Mouse (Mus musculus) hindbrain, embryonic 15.5 days (tissue): ENCODE data around the gene Lrrc49. TPM values are rescaled to one million over a fixed set of nuclear protein-coding genes. Genes with fewer than 3 reads are reported as not detected.

Experiments
- ATAC-seq: fragments of 200-750 bp; cut with Nextera tagmentation; 2 replicates; pipeline ENCODE4 v1.8.0; 2017; ENCODE audit warnings: low read depth, moderate number of reproducible peaks, moderate TSS enrichment; ENCODE audit not compliant: low FRiP score
- H3K27ac ChIP-seq: fragments of 300-500 bp; sonication (generic); replicated peaks from 2 replicates; pipeline ENCODE4 v1.5.1; 2015; ENCODE audit warnings: mild to moderate bottlenecking, inconsistent platforms
- H3K27me3 ChIP-seq: fragments of 300-500 bp; sonication (generic); 2 replicates; pipeline ENCODE4 v1.6.1; 2015; ENCODE audit warnings: control low read depth, inconsistent platforms
- H3K36me3 ChIP-seq: fragments of 300-500 bp; sonication (generic); 2 replicates; pipeline ENCODE4 v1.6.1; 2015; ENCODE audit warnings: control low read depth, inconsistent platforms
- H3K4me1 ChIP-seq: fragments of 300-500 bp; sonication (generic); replicated peaks from 2 replicates; pipeline ENCODE4 v1.6.1; 2015; ENCODE audit warnings: control low read depth, inconsistent platforms
- H3K4me2 ChIP-seq: fragments of 300-500 bp; sonication (generic); 2 replicates; pipeline ENCODE4 v1.6.1; 2015; ENCODE audit warnings: moderate library complexity, mild to moderate bottlenecking, inconsistent platforms
- H3K4me3 ChIP-seq: fragments of 300-500 bp; sonication (generic); 2 replicates; pipeline ENCODE4 v1.5.1; 2015; ENCODE audit warnings: mild to moderate bottlenecking, inconsistent platforms
- H3K9ac ChIP-seq: fragments of 300-500 bp; sonication (generic); 2 replicates; pipeline ENCODE4 v1.6.1; 2015; ENCODE audit warnings: inconsistent platforms
- H3K9me3 ChIP-seq: fragments of 300-500 bp; sonication (generic); 2 replicates; pipeline ENCODE4 v1.6.1; 2016; ENCODE audit warnings: control low read depth, inconsistent platforms
- WGBS: fragments of 180-500 bp; shearing (Covaris S2); methylation state at CpG from one replicate; pipeline ENCODE4 v1.1.7; 2015; 5-methylcytosine and 5-hydroxymethylcytosine counted together
- polyA plus RNA-seq: library from polyadenylated mRNA; unstranded; fragments of >200 nt; fragmentation: Nextera tagmentation; extraction: Ambion mirVana; gene quantifications from 2 replicates; pipeline ENCODE4 v1.2.1, GENCODE M21; 2015

Lrrc49 gene
- polyA plus RNA-seq, 1 experiment from 2014 or later: 71.4 TPM

- Histone ChIP-seq H3K4me3 (no peak overlapping the region), H3K27ac (peak overlapping the region; percentile 62), H3K36me3 (no peaks in the 10 kb centered on the region), H3K4me1 (peaks cover 23% of the 10 kb centered on the region), H3K27me3 (no peaks in the 10 kb centered on the region), H3K9me3 (no peaks in the 10 kb centered on the region), H3K4me2 (no peak overlapping the region), H3K9ac (no peak overlapping the region)
- WGBS: 86% methylated on average over 1 of the region's 2 CpGs
- peak; percentile 56 for ATAC-seq
Measured at GRCm38 (mm10) chr9:60625895-60626294, 62.1 kb downstream of the Lrrc49 start.

- no peak overlapping the region; the same call in 1 of the 2 replicates for H3K9ac ChIP-seq
- peak overlapping the region; percentile 51; the same call in 1 of the 2 replicates for H3K27ac ChIP-seq
- H3K4me1 ChIP-seq: 0 out of 2 replicates have a peak, but pooled peaks cover 3% of the 10 kb centered on the region
- H3K4me3 ChIP-seq: no peak overlapping the region
- ATAC-seq: no peak
- 63% methylated on average over 9 of the region's 9 CpGs for WGBS
- H3K36me3 ChIP-seq: peaks cover 12% of the 10 kb centered on the region
- no peak overlapping the region for H3K4me2 ChIP-seq
- no peaks in the 10 kb centered on the region for H3K9me3 ChIP-seq
- H3K27me3 ChIP-seq: no peaks in the 10 kb centered on the region
Measured at GRCm38 (mm10) chr9:60616946-60617345, 71.0 kb downstream of the Lrrc49 start.

- WGBS: 82% methylated on average over 7 of the region's 7 CpGs
- H3K27ac ChIP-seq: no peak overlapping the region
- no peak for ATAC-seq
- H3K4me2 ChIP-seq: no peak overlapping the region
- H3K27me3 ChIP-seq: no peaks in the 10 kb centered on the region
- H3K9ac ChIP-seq: no peak overlapping the region
- H3K9me3 ChIP-seq: no peaks in the 10 kb centered on the region
- peaks cover 16% of the 10 kb centered on the region for H3K36me3 ChIP-seq
- H3K4me3 ChIP-seq: no peak overlapping the region
- 0 out of 2 replicates have a peak, but pooled peaks cover 3% of the 10 kb centered on the region for H3K4me1 ChIP-seq
Measured at GRCm38 (mm10) chr9:60616359-60616758, 71.6 kb downstream of the Lrrc49 start.

DNA sequence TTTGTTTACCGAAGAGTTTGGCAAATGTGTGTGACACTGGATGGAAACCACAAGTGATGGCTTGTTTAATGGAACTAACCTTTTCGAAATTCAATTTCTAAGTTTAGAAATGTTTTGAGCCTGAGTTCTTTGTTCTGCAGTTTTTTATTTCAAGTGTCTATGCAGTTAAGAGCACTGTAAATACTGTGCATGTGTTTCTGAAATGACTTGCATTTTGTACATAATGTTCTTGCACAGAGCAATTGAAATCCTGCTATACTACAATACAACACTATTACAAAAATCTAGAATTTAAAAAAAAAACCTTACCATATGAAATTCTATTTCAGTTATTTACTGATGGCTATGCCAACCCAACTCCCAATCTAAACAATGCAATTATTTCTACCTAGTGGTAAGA, 75.7 kb downstream of the Lrrc49 start:
- H3K4me1 ChIP-seq: 0 out of 2 replicates have a peak, but pooled peaks cover 3% of the 10 kb centered on the region

GRCm38 (mm10) chr9:60610194-60610593, 77.8 kb downstream of the Lrrc49 start:
- no peaks in the 10 kb centered on the region for H3K9me3 ChIP-seq
- H3K4me3 ChIP-seq: no peak overlapping the region
- H3K4me2 ChIP-seq: no peak overlapping the region
- H3K27me3 ChIP-seq: no peaks in the 10 kb centered on the region
- WGBS: 58% methylated on average over 13 of the region's 13 CpGs
- peaks cover 12% of the 10 kb centered on the region for H3K36me3 ChIP-seq
- ATAC-seq: no peak
- H3K27ac ChIP-seq: no peak overlapping the region
- no peaks in the 10 kb centered on the region for H3K4me1 ChIP-seq
- H3K9ac ChIP-seq: no peak overlapping the region

More for the DNA sequence above, 75.7 kb downstream of the Lrrc49 start:
- Histone ChIP-seq H3K4me2 (no peak overlapping the region), H3K9ac (no peak overlapping the region), H3K27me3 (no peaks in the 10 kb centered on the region), H3K9me3 (no peaks in the 10 kb centered on the region), H3K27ac (no peak overlapping the region), H3K4me3 (no peak overlapping the region), H3K36me3 (peaks cover 12% of the 10 kb centered on the region)
- WGBS: 92% methylated on average over 2 of the region's 2 CpGs
- no peak for ATAC-seq

DNA sequence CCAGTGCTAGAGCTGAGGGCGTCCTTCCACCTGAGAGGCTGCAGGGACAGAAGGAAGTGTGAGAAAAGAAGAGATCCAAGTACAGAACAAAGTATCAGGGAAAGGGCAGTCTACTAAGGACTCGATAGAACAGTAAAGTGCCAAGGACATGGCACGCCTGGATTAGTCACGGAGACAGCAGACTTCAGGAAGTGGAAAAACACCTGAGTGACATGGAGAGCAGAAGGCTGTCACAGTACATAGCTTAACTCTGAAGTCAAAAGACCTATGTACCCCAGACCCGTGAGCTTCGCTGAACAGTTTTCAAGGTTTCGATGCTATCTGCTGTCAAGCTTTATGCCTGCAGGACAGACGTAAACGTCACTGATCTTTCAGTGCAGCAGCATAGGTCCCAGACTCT, 79.1 kb downstream of the Lrrc49 start:
- H3K27me3 ChIP-seq: no peaks in the 10 kb centered on the region
- no peak overlapping the region for H3K4me3 ChIP-seq
- WGBS: 94% methylated on average over 9 of the region's 9 CpGs
- no peaks in the 10 kb centered on the region for H3K4me1 ChIP-seq
- no peak for ATAC-seq
- no peak overlapping the region for H3K9ac ChIP-seq
- H3K36me3 ChIP-seq: peaks cover 16% of the 10 kb centered on the region
- H3K9me3 ChIP-seq: no peaks in the 10 kb centered on the region
- H3K27ac ChIP-seq: no peak overlapping the region
- no peak overlapping the region for H3K4me2 ChIP-seq

GRCm38 (mm10) chr9:60608086-60608485, 79.9 kb downstream of the Lrrc49 start:
- ATAC-seq: no peak
- Histone ChIP-seq H3K27ac (no peak overlapping the region), H3K27me3 (no peaks in the 10 kb centered on the region), H3K9me3 (no peaks in the 10 kb centered on the region), H3K4me1 (no peaks in the 10 kb centered on the region), H3K4me3 (no peak overlapping the region), H3K4me2 (no peak overlapping the region), H3K9ac (no peak overlapping the region), H3K36me3 (peaks cover 18% of the 10 kb centered on the region)
- 68% methylated on average over 3 of the region's 3 CpGs for WGBS

GRCm38 (mm10) chr9:60604971-60605370, 83.0 kb downstream of the Lrrc49 start:
- Histone ChIP-seq H3K27me3 (no peaks in the 10 kb centered on the region), H3K4me2 (no peak overlapping the region), H3K9ac (no peak overlapping the region), H3K27ac (no peak overlapping the region), H3K4me3 (no peak overlapping the region), H3K9me3 (no peaks in the 10 kb centered on the region), H3K4me1 (no peaks in the 10 kb centered on the region), H3K36me3 (peaks cover 33% of the 10 kb centered on the region)
- 75% methylated on average over 2 of the region's 2 CpGs for WGBS
- ATAC-seq: no peak

GRCm38 (mm10) chr9:60601936-60602335, 86.0 kb downstream of the Lrrc49 start:
- Histone ChIP-seq H3K36me3 (peaks cover 47% of the 10 kb centered on the region), H3K9ac (no peak overlapping the region), H3K9me3 (no peaks in the 10 kb centered on the region), H3K4me3 (no peak overlapping the region), H3K27ac (no peak overlapping the region), H3K27me3 (no peaks in the 10 kb centered on the region), H3K4me2 (no peak overlapping the region), H3K4me1 (no peaks in the 10 kb centered on the region)
- 79% methylated on average over 10 of the region's 10 CpGs for WGBS
- no peak for ATAC-seq

GRCm38 (mm10) chr9:60600273-60600672, 87.7 kb downstream of the Lrrc49 start:
- Histone ChIP-seq H3K36me3 (peaks cover 61% of the 10 kb centered on the region), H3K4me2 (no peak overlapping the region), H3K27ac (no peak overlapping the region), H3K4me3 (no peak overlapping the region), H3K4me1 (no peaks in the 10 kb centered on the region), H3K27me3 (no peaks in the 10 kb centered on the region), H3K9ac (no peak overlapping the region), H3K9me3 (no peaks in the 10 kb centered on the region)
- 92% methylated on average over 4 of the region's 4 CpGs for WGBS
- no peak for ATAC-seq

DNA sequence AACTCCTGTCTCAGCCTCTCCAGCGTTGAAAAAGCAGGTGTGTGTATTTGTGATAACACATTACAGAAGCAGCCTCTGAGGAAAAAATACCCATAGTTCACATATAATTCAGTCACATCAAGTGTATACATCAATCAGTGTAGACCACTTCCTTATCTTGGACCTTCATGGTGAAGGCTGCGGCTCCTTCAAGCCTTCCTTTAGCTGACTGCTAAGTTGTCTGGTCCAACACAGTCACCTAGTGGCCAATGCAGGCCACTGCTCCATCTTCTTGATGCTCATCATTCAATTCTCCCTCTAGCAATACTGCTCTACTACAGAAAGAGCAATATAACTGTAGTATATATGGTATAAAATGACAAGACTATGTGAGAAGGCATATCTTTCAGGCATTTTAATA, 88.5 kb downstream of the Lrrc49 start:
- ATAC-seq: peak; percentile 48; the same call in 1 of the 2 replicates
- Histone ChIP-seq H3K4me1 (no peaks in the 10 kb centered on the region), H3K27me3 (no peaks in the 10 kb centered on the region), H3K27ac (no peak overlapping the region), H3K9me3 (no peaks in the 10 kb centered on the region), H3K4me2 (no peak overlapping the region), H3K9ac (no peak overlapping the region), H3K36me3 (peaks cover 61% of the 10 kb centered on the region), H3K4me3 (no peak overlapping the region)
- 71% methylated on average over 2 of the region's 2 CpGs for whole genome bisulfite sequencing

DNA sequence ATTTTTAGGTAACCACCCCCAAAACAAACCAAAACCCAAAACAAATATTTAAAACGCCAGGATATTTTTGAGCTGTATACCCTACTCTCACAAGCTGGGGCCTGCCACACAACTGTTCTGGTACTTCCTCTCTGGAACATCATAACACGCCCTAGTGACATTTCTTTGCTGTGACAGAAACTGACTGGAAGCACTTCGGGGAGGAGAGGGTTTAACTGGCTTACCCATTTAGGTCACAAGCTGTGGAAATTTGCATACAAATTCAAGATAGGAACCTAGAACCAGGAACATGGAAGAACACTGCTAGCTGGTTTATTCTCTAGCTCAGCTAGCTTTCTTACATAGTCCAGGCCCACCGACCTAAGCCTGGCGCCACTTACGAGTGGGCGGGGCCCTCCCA, 92.6 kb downstream of the Lrrc49 start:
- no peak for ATAC-seq

GRCm38 (mm10) chr9:60592974-60593373, 95.0 kb downstream of the Lrrc49 start:
- no peak overlapping the region for H3K4me2 ChIP-seq
- WGBS: 80% methylated on average over 6 of the region's 6 CpGs
- H3K4me1 ChIP-seq: no peaks in the 10 kb centered on the region
- no peak overlapping the region for H3K4me3 ChIP-seq
- no peaks in the 10 kb centered on the region for H3K27me3 ChIP-seq
- no peak overlapping the region for H3K27ac ChIP-seq
- no peak for ATAC-seq
- H3K9ac ChIP-seq: no peak overlapping the region
- H3K36me3 ChIP-seq: peaks cover 66% of the 10 kb centered on the region
- no peaks in the 10 kb centered on the region for H3K9me3 ChIP-seq

More for the DNA sequence above, 92.6 kb downstream of the Lrrc49 start:
- Histone ChIP-seq H3K9ac (no peak overlapping the region), H3K4me1 (no peaks in the 10 kb centered on the region), H3K36me3 (peaks cover 55% of the 10 kb centered on the region), H3K9me3 (no peaks in the 10 kb centered on the region), H3K4me3 (no peak overlapping the region), H3K27me3 (no peaks in the 10 kb centered on the region), H3K4me2 (no peak overlapping the region), H3K27ac (no peak overlapping the region)
- 76% methylated on average over 7 of the region's 7 CpGs for WGBS
